Mouse (Mus musculus) liver, postnatal 0 days (tissue): ENCODE measurements around the gene Kri1.

Experiments
- CTCF ChIP-seq: sonication (generic); IDR thresholded peaks from 2 replicates; pipeline ENCODE4 v1.5.1; 2016; ENCODE audit warnings: antibody characterized with exemption, low read depth
- EP300 ChIP-seq: IDR thresholded peaks from 2 replicates; pipeline ENCODE4 v1.6.1; 2016; ENCODE audit warnings: antibody characterized with exemption, low read depth, mild to moderate bottlenecking

DNA sequence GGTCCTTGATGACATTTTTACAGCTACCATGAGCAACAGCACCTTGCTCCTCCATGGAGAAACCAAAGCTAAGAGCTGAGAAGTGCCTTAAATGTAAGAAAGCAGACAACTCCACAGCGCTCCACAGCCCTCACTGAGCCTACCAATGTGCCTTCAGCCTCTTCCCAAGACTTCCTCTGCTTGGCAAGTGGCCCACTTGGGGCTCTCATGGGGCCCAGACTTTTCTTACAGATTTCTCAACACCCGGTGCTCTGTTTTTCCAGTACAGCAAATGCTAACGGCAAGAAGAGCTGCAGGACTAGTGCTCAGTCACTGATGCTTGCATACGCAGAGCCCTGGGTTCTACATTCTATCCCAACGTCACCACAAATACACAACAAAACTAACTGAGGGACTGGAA lies 10.0 kb downstream of the Kri1 start:
- TF ChIP-seq CTCF (no peak), EP300 (no peak)
